ENCODE assay signal across 19 mouse cellular contexts in genomic region chrX:131434155-131434554, GRCm38 (mm10).
DNase-seq lines count a peak whose midpoint lies in the region; ATAC-seq and TF ChIP-seq lines count a peak whose summit lies in the region.
"Had no signal": no experiment of that assay in that cellular context is flagged by ENCODE, and none has a peak within 500 bp of the region (broad histone marks: within the 10 kb centered on the region; RNA-seq: fewer than 3 reads in every experiment).

No protein-coding gene starts in this region.

- no peaks in the 10 kb centered on the region for H3K4me1 ChIP-seq in forebrain, embryonic 14.5 days (ENCODE audit: control insufficient read depth, insufficient read depth, low read length)
- H3K4me1 ChIP-seq in forebrain, embryonic 15.5 days = no peaks in the 10 kb centered on the region
- no peaks in the 10 kb centered on the region for H3K4me1 ChIP-seq in midbrain, embryonic 14.5 days (ENCODE audit: control insufficient read depth, insufficient read depth, low read length)
- H3K4me1 ChIP-seq in midbrain, embryonic 11.5 days (ENCODE audit: control insufficient read depth, insufficient read depth, low read length) = no peaks in the 10 kb centered on the region
- H3K4me1 ChIP-seq: embryonic facial prominence, embryonic 15.5 days; forebrain, embryonic 10.5 days; heart, embryonic 12.5 days; intestine, embryonic 15.5 days had no signal

- H3K4me3 ChIP-seq in forebrain, embryonic 14.5 days (ENCODE audit: low read depth, low read length) = no peak overlapping the region
- no peak overlapping the region for H3K4me3 ChIP-seq in forebrain, embryonic 15.5 days
- H3K4me3 ChIP-seq in midbrain, embryonic 14.5 days (replicated peaks; ENCODE audit: low read depth, low read length) = no peak overlapping the region
- no peak overlapping the region for H3K4me3 ChIP-seq in midbrain, embryonic 11.5 days (ENCODE audit: low read depth, low read length)
- H3K4me3 ChIP-seq: embryonic facial prominence, embryonic 15.5 days; erythroblast, embryonic 14.5 days; forebrain, embryonic 10.5 days; gastrocnemius, adult 2 months; heart, embryonic 12.5 days; intestine, embryonic 15.5 days had no signal

- H3K9me3 ChIP-seq in forebrain, embryonic 14.5 days (replicated peaks; ENCODE audit: control insufficient read depth, low read length) = no peaks in the 10 kb centered on the region
- no peaks in the 10 kb centered on the region for H3K9me3 ChIP-seq in forebrain, embryonic 15.5 days
- no peaks in the 10 kb centered on the region for H3K9me3 ChIP-seq in midbrain, embryonic 14.5 days (ENCODE audit: control insufficient read depth, low read length)
- no peaks in the 10 kb centered on the region for H3K9me3 ChIP-seq in midbrain, embryonic 11.5 days (ENCODE audit: control insufficient read depth, low read length)
- H3K9me3 ChIP-seq: embryonic facial prominence, embryonic 15.5 days; forebrain, embryonic 10.5 days; G1E; heart, embryonic 12.5 days; intestine, embryonic 15.5 days had no signal

- ATAC-seq in forebrain, embryonic 14.5 days = peak; percentile 72
- no peak for ATAC-seq in forebrain, embryonic 15.5 days (replicated peaks)
- no peak for ATAC-seq in midbrain, embryonic 14.5 days (ENCODE audit: low FRiP score, low TSS enrichment)
- no peak for ATAC-seq in midbrain, embryonic 11.5 days (ENCODE audit: low FRiP score)
- ATAC-seq: CD4-positive, CD25-positive, alpha-beta regulatory T cell, adult 4 months; intestine, embryonic 15.5 days had no signal

- H3K36me3 ChIP-seq in forebrain, embryonic 14.5 days (ENCODE audit: control insufficient read depth, insufficient read depth, low read length) = no peaks in the 10 kb centered on the region
- no peaks in the 10 kb centered on the region for H3K36me3 ChIP-seq in forebrain, embryonic 15.5 days
- H3K36me3 ChIP-seq in midbrain, embryonic 14.5 days (ENCODE audit: control insufficient read depth, insufficient read depth, low read length) = no peaks in the 10 kb centered on the region
- H3K36me3 ChIP-seq in midbrain, embryonic 11.5 days (ENCODE audit: control insufficient read depth, insufficient read depth, low read length) = no peaks in the 10 kb centered on the region
- H3K36me3 ChIP-seq: embryonic facial prominence, embryonic 15.5 days; forebrain, embryonic 10.5 days; G1E; heart, embryonic 12.5 days; intestine, embryonic 15.5 days had no signal

- 43% methylated on average over 1 of the region's 1 CpGs for WGBS in forebrain, embryonic 14.5 days
- WGBS in forebrain, embryonic 15.5 days = 27% methylated on average over 1 of the region's 1 CpGs
- WGBS in midbrain, embryonic 14.5 days = 75% methylated on average over 1 of the region's 1 CpGs
- WGBS in midbrain, embryonic 11.5 days = 83% methylated on average over 1 of the region's 1 CpGs

- TF ChIP-seq POLR2A in brain, embryonic 14.5 days (IDR thresholded peaks at IDR 0.05; ENCODE audit: borderline replicate concordance, extremely low read depth, insufficient read depth, insufficient read length, poor library complexity, severe bottlenecking) = no peak

- H3K4me2 ChIP-seq in forebrain, embryonic 14.5 days (ENCODE audit: low read length) = no peak overlapping the region
- no peak overlapping the region for H3K4me2 ChIP-seq in forebrain, embryonic 15.5 days (replicated peaks)
- no peak overlapping the region for H3K4me2 ChIP-seq in midbrain, embryonic 14.5 days (ENCODE audit: low read length)
- H3K4me2 ChIP-seq in midbrain, embryonic 11.5 days = no peak overlapping the region
- H3K4me2 ChIP-seq: embryonic facial prominence, embryonic 15.5 days; heart, embryonic 12.5 days; intestine, embryonic 15.5 days had no signal

- no peak overlapping the region for H3K9ac ChIP-seq in forebrain, embryonic 14.5 days (ENCODE audit: low read length)
- H3K9ac ChIP-seq in forebrain, embryonic 15.5 days (replicated peaks) = no peak overlapping the region
- no peak overlapping the region for H3K9ac ChIP-seq in midbrain, embryonic 14.5 days (replicated peaks; ENCODE audit: low read length)
- H3K9ac ChIP-seq in midbrain, embryonic 11.5 days (ENCODE audit: low read length) = no peak overlapping the region
- H3K9ac ChIP-seq: embryonic facial prominence, embryonic 15.5 days; heart, embryonic 12.5 days; intestine, embryonic 15.5 days had no signal

- H3K27ac ChIP-seq in forebrain, embryonic 14.5 days (ENCODE audit: low read depth, low read length) = no peak overlapping the region
- no peak overlapping the region for H3K27ac ChIP-seq in forebrain, embryonic 15.5 days (replicated peaks)
- no peak overlapping the region for H3K27ac ChIP-seq in midbrain, embryonic 14.5 days (replicated peaks; ENCODE audit: low read depth, low read length)
- no peak overlapping the region for H3K27ac ChIP-seq in midbrain, embryonic 11.5 days (ENCODE audit: low read depth, low read length)
- H3K27ac ChIP-seq: embryonic facial prominence, embryonic 15.5 days; forebrain, embryonic 10.5 days; gastrocnemius, adult 2 months; intestine, embryonic 15.5 days had no signal

- DNase-seq in cerebellum, postnatal 10 days = peak; percentile 60 to 70
- no peak for DNase-seq in cerebellum, adult 9-11 months
- peak; percentile 64 for DNase-seq in forebrain, embryonic 14.5 days (ENCODE audit: low spot score)
- peak; percentile 49 for DNase-seq in midbrain, embryonic 14.5 days
- DNase-seq in midbrain, embryonic 11.5 days (ENCODE audit: low spot score, missing footprints) = no peak
- peak; percentile 74 for DNase-seq in brain, embryonic 14.5 days (ENCODE audit: low read depth)
- DNase-seq: adrenal gland, postnatal 10 days; B cell, adult 2 months; cerebellum, postnatal 36 days; gastrocnemius, adult 2 months; gastrocnemius, postnatal 25 days had no signal

- TF ChIP-seq CTCF in brain, embryonic 14.5 days (IDR thresholded peaks at IDR 0.05; ENCODE audit: borderline replicate concordance, extremely low read depth, insufficient read depth, insufficient read length) = no peak

- no peaks in the 10 kb centered on the region for H3K27me3 ChIP-seq in forebrain, embryonic 14.5 days (replicated peaks; ENCODE audit: control insufficient read depth, insufficient read depth, low read length)
- H3K27me3 ChIP-seq in forebrain, embryonic 15.5 days = no peaks in the 10 kb centered on the region
- H3K27me3 ChIP-seq in midbrain, embryonic 14.5 days (ENCODE audit: control insufficient read depth, insufficient read depth, low read length) = no peaks in the 10 kb centered on the region
- no peaks in the 10 kb centered on the region for H3K27me3 ChIP-seq in midbrain, embryonic 11.5 days (ENCODE audit: control insufficient read depth, insufficient read depth, low read length)
- H3K27me3 ChIP-seq: embryonic facial prominence, embryonic 15.5 days; heart, embryonic 12.5 days; intestine, embryonic 15.5 days had no signal

Comparison
In these comparisons a context has a peak if more than half of its experiments do, and no peak if none do; other contexts are left out.
1. DNase-seq: peak in cerebellum, postnatal 10 days (2 of 2), forebrain, embryonic 14.5 days (single experiment), midbrain, embryonic 14.5 days (single experiment) and brain, embryonic 14.5 days (single experiment); none in cerebellum, adult 9-11 months (single experiment) and midbrain, embryonic 11.5 days (single experiment).